Mouse (Mus musculus) T-helper 17 cell (primary cell): ENCODE measurements around the gene Reln.

ENCODE experiments used
- in situ Hi-C, 2 experiments: fragments of 300-600 bp; cut with MboI, MseI; formaldehyde crosslinking; loops; 1 replicate in 1 of 2; 2 replicates in 1 of 2; pipeline ENCODE4 v1.15.1; 2025; ENCODE audit warnings: high pct_unique_total_duplicates in 2 of 2

Gene Reln

GRCm38 (mm10) chr5:22014459-22014858 is 330.0 kb downstream of the Reln start:
- in situ Hi-C loops = no loop called here

GRCm38 (mm10) chr5:22009142-22009541 is 335.4 kb downstream of the Reln start:
- in situ Hi-C loops = no loop called here

GRCm38 (mm10) chr5:22007304-22008059 is 337.0 kb downstream of the Reln start:
- in situ Hi-C loops = no loop called here

- in situ Hi-C loops = no loop called here
Observed at GRCm38 (mm10) chr5:22003858-22004257, 340.6 kb downstream of the Reln start.

- in situ Hi-C loops = no loop called here
Observed at GRCm38 (mm10) chr5:21987711-21988110, 356.8 kb downstream of the Reln start.

- in situ Hi-C loops = no loop called here
Observed at GRCm38 (mm10) chr5:21986311-21986710, 358.2 kb downstream of the Reln start.

- in situ Hi-C loops = no loop called here
Observed at GRCm38 (mm10) chr5:21983021-21983667, 361.4 kb downstream of the Reln start.

- in situ Hi-C loops = no loop called here
Observed at GRCm38 (mm10) chr5:21981216-21981615, 363.3 kb downstream of the Reln start.

- in situ Hi-C loops = no loop called here
Observed at GRCm38 (mm10) chr5:21980544-21980943, 364.0 kb downstream of the Reln start.

- in situ Hi-C loops = no loop called here
Observed at GRCm38 (mm10) chr5:21973266-21974010, 371.1 kb downstream of the Reln start.

GRCm38 (mm10) chr5:21961796-21962195 is 382.7 kb downstream of the Reln start:
- in situ Hi-C loops = no loop called here

GRCm38 (mm10) chr5:21960151-21960550 is 384.4 kb downstream of the Reln start:
- in situ Hi-C loops = no loop called here

GRCm38 (mm10) chr5:21957586-21957985 is 386.9 kb downstream of the Reln start:
- in situ Hi-C loops = no loop called here

- in situ Hi-C loops = no loop called here
Observed at GRCm38 (mm10) chr5:21957061-21957460, 387.4 kb downstream of the Reln start.

GRCm38 (mm10) chr5:21949507-21949897 is 395.0 kb downstream of the Reln start:
- in situ Hi-C loops = no loop called here

GRCm38 (mm10) chr5:21948736-21949506 is 395.6 kb downstream of the Reln start:
- in situ Hi-C loops = no loop called here

GRCm38 (mm10) chr5:21947610-21948381 is 396.7 kb downstream of the Reln start:
- in situ Hi-C loops = no loop called here

GRCm38 (mm10) chr5:21944579-21944978 is 399.9 kb downstream of the Reln start:
- in situ Hi-C loops = no loop called here

- in situ Hi-C loops = no loop called here
Observed at GRCm38 (mm10) chr5:21939405-21939804, 405.1 kb downstream of the Reln start.

GRCm38 (mm10) chr5:21938138-21938537 is 406.4 kb downstream of the Reln start:
- in situ Hi-C loops = no loop called here

GRCm38 (mm10) chr5:21936627-21937026 is 407.9 kb downstream of the Reln start:
- in situ Hi-C loops = no loop called here
